Mouse (Mus musculus) ES-Bruce4 (cell line): ENCODE measurements around the gene Rgs21. TPM values are rescaled to one million over a fixed set of nuclear protein-coding genes. Genes with fewer than 3 reads are reported as not detected.

Experiments
- H3K27ac ChIP-seq: 2 replicates; pipeline ENCODE4 v1.5.1; 2012; ENCODE audit warnings: low read length, inconsistent platforms; ENCODE audit not compliant: insufficient read depth
- H3K27me3 ChIP-seq: 2 replicates; pipeline ENCODE4 v1.6.1; 2012; ENCODE audit warnings: mild to moderate bottlenecking, low read length, inconsistent platforms; ENCODE audit not compliant: control insufficient read depth, poor library complexity, insufficient read depth, severe bottlenecking
- H3K36me3 ChIP-seq: 2 replicates; pipeline ENCODE4 v1.6.1; 2012; ENCODE audit warnings: inconsistent platforms, mild to moderate bottlenecking, low read length, moderate library complexity; ENCODE audit not compliant: control insufficient read depth, poor library complexity, insufficient read depth, severe bottlenecking
- H3K4me1 ChIP-seq: one replicate; pipeline ENCODE4 v1.8.1; 2011; ENCODE audit warnings: low read length; ENCODE audit not compliant: control insufficient read depth, insufficient read depth
- H3K4me3 ChIP-seq: 2 replicates; pipeline ENCODE4 v1.5.1; 2011; ENCODE audit warnings: low read depth, mild to moderate bottlenecking, low read length
- H3K9ac ChIP-seq: 2 replicates; pipeline ENCODE4 v1.6.1; 2012; ENCODE audit warnings: low read depth, mild to moderate bottlenecking, inconsistent platforms; ENCODE audit not compliant: poor library complexity, severe bottlenecking
- H3K9me3 ChIP-seq: replicated peaks from 2 replicates; pipeline ENCODE4 v1.6.1; 2012; ENCODE audit warnings: mild to moderate bottlenecking, low read length, inconsistent platforms; ENCODE audit not compliant: control insufficient read depth, poor library complexity, insufficient read depth, severe bottlenecking
- CTCF ChIP-seq: IDR thresholded peaks from one replicate; pipeline ENCODE4 v1.8.1; 2011; ENCODE audit warnings: low read depth, low read length
- EP300 ChIP-seq: IDR thresholded peaks from 2 replicates; pipeline ENCODE4 v1.6.1; 2011; ENCODE audit warnings: low read depth, low read length; ENCODE audit not compliant: insufficient read depth
- POLR2A ChIP-seq: IDR thresholded peaks from one replicate; pipeline ENCODE4 v1.8.1; 2011; ENCODE audit warnings: low read length; ENCODE audit not compliant: insufficient read depth
- polyA plus RNA-seq: library from polyadenylated mRNA; stranded (reverse); fragments of >200 nt; gene quantifications from 2 replicates; pipeline ENCODE4 v1.2.4, GENCODE M21; 2011; ENCODE audit warnings: low read depth; ENCODE audit not compliant: missing spikeins, insufficient read depth, insufficient read length

Rgs21 gene
- polyA plus RNA-seq, 1 experiment: not detected

DNA sequence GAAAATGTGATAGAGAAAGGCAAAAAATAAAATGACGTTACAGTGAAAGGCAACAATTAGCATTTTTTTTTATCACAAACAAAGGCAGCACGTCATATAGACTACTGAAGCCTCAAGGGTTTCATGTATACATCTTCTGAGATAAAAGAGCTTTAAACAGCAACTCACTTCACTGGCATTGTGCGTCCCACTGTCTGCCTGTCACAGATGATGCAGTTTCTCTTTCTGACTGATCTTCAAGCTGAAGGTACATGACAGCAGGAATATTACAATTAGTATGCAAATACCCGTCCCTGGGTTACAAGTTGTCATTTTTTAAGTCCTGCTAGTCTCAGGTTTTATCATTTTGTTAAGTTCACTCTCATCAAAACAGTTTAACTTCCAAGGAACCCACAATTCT is 22.3 kb downstream of the Rgs21 start:
- Histone ChIP-seq H3K9me3 (no peaks in the 10 kb centered on the region), H3K27ac (no peak overlapping the region), H3K4me1 (no peaks in the 10 kb centered on the region), H3K4me3 (no peak overlapping the region), H3K9ac (no peak overlapping the region), H3K27me3 (no peaks in the 10 kb centered on the region), H3K36me3 (no peaks in the 10 kb centered on the region)
- TF ChIP-seq EP300 (no peak), POLR2A (no peak), CTCF (no peak)

DNA sequence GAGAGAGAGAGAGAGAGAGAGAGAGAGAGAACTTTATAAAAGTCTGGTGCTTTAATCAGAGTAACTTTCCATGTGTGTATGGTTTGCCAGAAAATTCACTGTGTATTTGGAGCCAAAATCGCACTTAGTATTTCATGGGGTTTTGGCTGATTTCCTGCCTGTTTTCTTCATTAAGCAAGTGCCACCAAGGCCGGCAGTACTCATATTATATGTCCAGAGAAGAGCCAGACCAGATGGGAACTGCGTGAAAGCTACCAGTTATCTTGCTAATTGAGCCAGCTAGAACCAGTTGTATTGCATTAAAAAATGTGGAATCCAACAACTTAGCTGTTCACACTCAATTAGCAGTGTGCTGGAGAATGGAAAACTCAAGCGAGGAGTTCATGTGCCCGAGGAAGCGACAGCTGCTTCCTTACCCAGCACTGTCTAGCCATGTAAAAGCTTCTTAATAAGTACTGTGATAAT is 22.9 kb downstream of the Rgs21 start:
- no peaks in the 10 kb centered on the region for H3K4me1 ChIP-seq
- no peaks in the 10 kb centered on the region for H3K27me3 ChIP-seq
- H3K4me3 ChIP-seq: no peak overlapping the region
- no peak overlapping the region for H3K9ac ChIP-seq
- no peak overlapping the region for H3K27ac ChIP-seq
- H3K36me3 ChIP-seq: no peaks in the 10 kb centered on the region
- no peaks in the 10 kb centered on the region for H3K9me3 ChIP-seq
- TF ChIP-seq CTCF (no peak), EP300 (no peak), POLR2A (no peak)

DNA sequence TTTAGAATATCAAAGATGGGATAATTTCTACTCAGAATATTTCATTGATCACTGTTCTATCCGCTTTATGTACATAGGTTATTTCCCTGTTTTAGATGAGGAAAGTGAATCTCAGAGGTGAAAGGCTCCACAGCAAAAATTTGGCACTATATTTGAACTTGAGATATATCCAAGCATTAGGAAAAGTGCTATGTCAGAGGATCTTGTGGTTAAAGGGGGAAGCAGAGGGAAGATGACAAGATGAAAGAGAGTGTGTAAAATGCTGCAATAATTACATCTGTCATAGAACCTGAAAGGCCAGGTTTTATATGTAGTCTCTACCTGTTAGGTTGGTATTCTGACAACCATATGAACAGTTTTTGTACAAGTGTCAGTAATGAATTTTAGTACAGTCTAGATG is 35.7 kb downstream of the Rgs21 start:
- TF ChIP-seq POLR2A: no peak
- no peak for TF ChIP-seq CTCF
- TF ChIP-seq EP300: no peak
- Histone ChIP-seq H3K4me3 (no peak overlapping the region), H3K27ac (no peak overlapping the region), H3K4me1 (no peaks in the 10 kb centered on the region), H3K27me3 (no peaks in the 10 kb centered on the region), H3K9ac (no peak overlapping the region), H3K36me3 (no peaks in the 10 kb centered on the region), H3K9me3 (no peaks in the 10 kb centered on the region)

DNA sequence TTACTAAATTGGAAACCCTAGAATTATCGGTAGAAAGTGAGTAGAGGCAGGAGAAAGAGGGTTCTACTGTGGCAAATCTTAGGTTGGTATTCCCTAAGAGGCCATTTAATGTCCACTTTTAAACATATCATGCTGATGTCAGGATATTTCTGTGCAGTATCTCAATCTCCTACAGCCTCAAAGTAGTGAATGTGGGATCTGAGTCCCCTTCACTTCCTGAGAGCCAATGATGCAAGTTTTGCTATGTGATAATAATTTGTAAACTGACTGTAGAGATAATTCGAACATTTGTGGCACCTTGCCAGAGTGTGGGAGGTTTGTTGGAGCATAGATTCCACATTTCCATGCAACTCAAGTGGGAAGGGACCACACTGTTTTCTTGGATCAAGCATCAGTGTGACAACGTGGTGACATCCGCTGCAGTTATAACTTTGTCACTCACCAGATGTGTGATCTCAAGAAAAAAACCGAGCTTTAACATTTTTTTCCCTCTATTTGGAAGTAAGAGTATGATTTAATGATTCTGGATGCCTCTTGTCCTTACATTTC is 49.5 kb downstream of the Rgs21 start:
- Histone ChIP-seq H3K4me1 (no peaks in the 10 kb centered on the region), H3K36me3 (no peaks in the 10 kb centered on the region), H3K4me3 (no peak overlapping the region), H3K27ac (no peak overlapping the region), H3K27me3 (no peaks in the 10 kb centered on the region), H3K9me3 (no peaks in the 10 kb centered on the region), H3K9ac (no peak overlapping the region)
- TF ChIP-seq CTCF (no peak), POLR2A (no peak), EP300 (no peak)

DNA sequence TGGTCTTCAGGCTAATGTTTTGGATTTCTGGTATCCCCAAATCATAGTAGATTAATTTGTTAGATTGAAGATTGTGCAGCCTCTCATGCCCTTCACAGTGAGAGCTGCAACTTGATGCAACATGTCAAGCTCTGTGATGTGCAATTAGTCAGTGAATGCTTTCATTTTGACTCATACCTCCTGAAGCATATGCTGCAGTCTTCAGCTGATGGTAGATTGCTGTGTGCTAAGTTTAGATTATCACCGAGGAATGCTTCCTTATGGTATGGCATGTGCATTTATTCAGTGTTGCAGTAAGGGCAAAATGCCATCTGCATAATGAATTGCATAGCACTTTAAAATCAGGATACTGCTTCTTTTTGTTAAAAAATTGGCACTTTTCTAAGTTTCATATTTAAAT is 65.2 kb downstream of the Rgs21 start:
- TF ChIP-seq CTCF (no peak), EP300 (no peak), POLR2A (no peak)
- H3K9me3 ChIP-seq: no peaks in the 10 kb centered on the region
- no peak overlapping the region for H3K27ac ChIP-seq
- H3K4me3 ChIP-seq: no peak overlapping the region
- H3K4me1 ChIP-seq: no peaks in the 10 kb centered on the region
- H3K36me3 ChIP-seq: no peaks in the 10 kb centered on the region
- no peaks in the 10 kb centered on the region for H3K27me3 ChIP-seq
- H3K9ac ChIP-seq: no peak overlapping the region

DNA sequence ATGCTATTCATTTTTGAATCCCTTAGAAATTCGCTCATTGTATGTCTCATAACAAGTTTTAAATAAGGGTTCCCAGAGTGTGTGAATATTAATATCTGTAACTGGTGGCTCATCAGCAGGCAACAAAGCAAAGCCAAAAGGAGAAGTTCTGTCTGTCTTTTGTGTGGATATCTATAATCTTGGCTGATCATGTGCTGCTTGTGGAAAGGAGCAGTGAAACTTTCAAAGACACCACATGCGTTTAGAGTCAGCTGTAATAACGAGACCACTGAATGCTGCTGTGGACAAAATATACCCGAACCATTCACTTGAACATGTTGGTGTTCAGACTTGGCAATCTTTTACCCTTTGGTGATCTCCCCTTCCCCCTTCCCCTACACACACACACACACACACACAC is 67.0 kb downstream of the Rgs21 start:
- H3K36me3 ChIP-seq: no peaks in the 10 kb centered on the region
- TF ChIP-seq EP300 (no peak), POLR2A (no peak), CTCF (no peak)

More for the DNA sequence above, 67.0 kb downstream of the Rgs21 start:
- H3K4me1 ChIP-seq: no peaks in the 10 kb centered on the region
- H3K9ac ChIP-seq: no peak overlapping the region
- H3K27ac ChIP-seq: no peak overlapping the region
- H3K27me3 ChIP-seq: no peaks in the 10 kb centered on the region
- H3K9me3 ChIP-seq: no peaks in the 10 kb centered on the region
- H3K4me3 ChIP-seq: no peak overlapping the region
